Mouse (Mus musculus): ENCODE measurements at regions not wholly inside any gene's neighbourhood (a gene's known extent, or its start where the extent isn't known, plus 50 kb on each side); places are given as distances from the start of the nearest gene placed in this dataset.
"Not testable (repeated sequence)": the region's sequence is repeated elsewhere in the genome, so short reads cannot be mapped to it uniquely, and the experiment has no call there.

DNA sequence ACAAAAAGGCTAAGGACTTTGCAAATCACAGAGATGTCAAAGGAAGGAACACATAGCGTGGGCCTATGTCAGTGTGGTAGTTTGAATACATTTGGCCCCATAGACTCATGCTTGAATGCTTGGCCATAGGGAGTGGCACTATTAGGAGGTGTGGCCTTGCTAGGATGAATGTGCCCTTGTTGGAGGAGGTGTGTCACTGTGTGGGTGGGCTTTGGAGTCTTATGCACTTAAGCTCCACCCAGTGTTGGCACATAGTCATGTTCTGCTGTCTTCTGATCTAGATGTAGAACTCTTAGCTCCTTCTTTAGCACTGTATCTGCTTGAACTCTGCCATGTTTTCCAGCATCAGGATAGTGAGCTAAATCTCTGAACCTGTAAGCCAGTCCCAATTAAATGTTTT lies 162.4 kb upstream of the Rxfp2 start:
- Histone ChIP-seq H3K9me3 (replicated peaks) (no peaks in the 10 kb centered on the region), H3K27me3 (no peaks in the 10 kb centered on the region), H3K9ac (no peak overlapping the region), H3K4me3 (replicated peaks) (no peak overlapping the region), H3K36me3 (no peaks in the 10 kb centered on the region), H3K4me2 (no peak overlapping the region), H3K27ac (no peak overlapping the region), H3K4me1 (no peaks in the 10 kb centered on the region)
- no peak for ATAC-seq (replicated peaks; ENCODE audit: low FRiP score)
- WGBS = 91% methylated on average over 1 of the region's 1 CpGs

DNA sequence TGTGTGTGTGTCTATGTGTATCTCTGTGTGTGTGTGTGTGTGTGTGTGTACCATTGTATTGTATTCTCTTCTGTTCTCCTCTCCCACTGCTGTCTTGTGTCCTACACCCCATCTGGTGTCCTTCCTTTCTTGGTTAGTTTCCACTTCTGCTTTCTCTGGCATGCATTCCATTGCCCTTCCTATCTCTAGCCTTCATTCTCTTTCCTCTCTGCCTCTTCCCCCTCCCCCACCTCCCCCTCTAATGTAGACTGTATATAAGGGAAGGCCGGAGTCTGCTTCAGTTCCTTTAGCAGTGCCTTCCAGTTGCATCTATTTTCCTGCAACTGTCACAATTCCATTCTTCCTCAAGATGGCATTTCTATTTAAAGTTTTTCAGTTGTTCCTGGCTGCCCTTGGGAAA lies 161.5 kb upstream of the Rxfp2 start:
- Histone ChIP-seq H3K4me1 (peaks cover 8% of the 10 kb centered on the region), H3K36me3 (no peaks in the 10 kb centered on the region), H3K9me3 (replicated peaks) (no peaks in the 10 kb centered on the region), H3K4me3 (replicated peaks) (no peak overlapping the region), H3K27ac (no peak overlapping the region), H3K4me2 (no peak overlapping the region), H3K9ac (no peak overlapping the region), H3K27me3 (no peaks in the 10 kb centered on the region)
- ATAC-seq (replicated peaks; ENCODE audit: low FRiP score) = no peak
- WGBS = 79% methylated on average over 1 of the region's 1 CpGs

GRCm38 (mm10) chr5:149861489-149861962 lies 156.9 kb upstream of the Rxfp2 start:
- 17% methylated on average over 4 of the region's 4 CpGs for WGBS

GRCm38 (mm10) chr5:149867926-149868325 lies 150.5 kb upstream of the Rxfp2 start:
- Histone ChIP-seq H3K36me3 (no peaks in the 10 kb centered on the region), H3K4me3 (replicated peaks) (no peak overlapping the region), H3K27ac (peak overlapping the region; percentile 61), H3K9ac (no peak overlapping the region), H3K27me3 (no peaks in the 10 kb centered on the region), H3K4me2 (0 out of 2 replicates have a peak overlapping the region, but pooled peaks have one; percentile 20), H3K9me3 (replicated peaks) (no peaks in the 10 kb centered on the region), H3K4me1 (peaks cover 43% of the 10 kb centered on the region)
- peak; percentile 79 for ATAC-seq (replicated peaks; ENCODE audit: low FRiP score)
- 13% methylated on average over 7 of the region's 7 CpGs for WGBS

More at GRCm38 (mm10) chr5:149861489-149861962, 156.9 kb upstream of the Rxfp2 start:
- peak; percentile 89 for ATAC-seq (replicated peaks; ENCODE audit: low FRiP score)
- Histone ChIP-seq H3K9me3 (replicated peaks) (no peaks in the 10 kb centered on the region), H3K4me2 (peak overlapping the region; percentile 42), H3K4me3 (replicated peaks) (no peak overlapping the region), H3K4me1 (peaks cover 16% of the 10 kb centered on the region), H3K27me3 (no peaks in the 10 kb centered on the region), H3K36me3 (no peaks in the 10 kb centered on the region), H3K9ac (no peak overlapping the region), H3K27ac (0 out of 2 replicates have a peak overlapping the region, but pooled peaks have one; percentile 11)

DNA sequence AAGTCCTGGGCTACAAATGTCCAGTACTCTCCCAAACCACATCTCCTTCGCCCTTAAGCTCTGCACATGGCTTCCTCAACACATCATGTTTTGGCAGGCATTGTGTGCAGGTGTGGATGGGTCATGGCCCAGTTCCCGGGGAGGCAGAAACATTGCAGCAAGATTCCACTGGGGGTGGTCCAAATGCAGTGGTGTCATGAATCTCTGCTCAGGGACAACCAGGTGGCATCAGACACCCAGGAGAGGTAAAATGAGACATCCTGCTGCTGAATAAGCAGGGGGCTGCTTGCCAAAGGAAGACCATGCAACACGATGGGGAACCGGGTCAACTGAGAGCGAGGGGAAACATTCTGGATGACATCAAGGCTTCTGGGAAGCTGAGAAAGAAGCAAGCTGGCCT lies 149.0 kb upstream of the Rxfp2 start:
- H3K36me3 ChIP-seq = no peaks in the 10 kb centered on the region
- no peaks in the 10 kb centered on the region for H3K9me3 ChIP-seq (replicated peaks)
- H3K27ac ChIP-seq = peak overlapping the region; percentile 18; the same call in 1 of the 2 replicates
- no peak overlapping the region for H3K4me3 ChIP-seq (replicated peaks)
- H3K27me3 ChIP-seq = no peaks in the 10 kb centered on the region
- H3K4me1 ChIP-seq = peaks cover 38% of the 10 kb centered on the region
- 44% methylated on average over 5 of the region's 5 CpGs for WGBS
- no peak overlapping the region for H3K4me2 ChIP-seq
- ATAC-seq (replicated peaks; ENCODE audit: low FRiP score) = no peak
- H3K9ac ChIP-seq = no peak overlapping the region

DNA sequence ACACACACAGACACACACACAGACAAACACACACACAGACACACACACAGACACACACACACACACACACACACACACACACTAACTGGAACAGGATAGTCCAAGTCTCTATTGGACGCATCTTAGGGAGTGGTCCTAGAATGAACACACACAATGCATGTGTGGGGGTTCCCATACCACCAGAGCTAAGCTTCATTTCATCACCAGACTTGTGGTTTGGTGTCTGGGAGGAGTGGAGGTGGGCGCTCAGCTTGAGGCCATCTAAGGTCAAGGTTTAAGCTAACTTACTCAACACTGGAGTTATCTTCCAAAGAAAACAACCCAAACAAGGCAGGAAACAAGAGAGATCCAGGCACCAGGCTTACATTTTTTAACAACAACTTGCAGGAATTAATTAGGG lies 147.9 kb upstream of the Rxfp2 start:
- Histone ChIP-seq H3K4me2 (no peak overlapping the region), H3K9me3 (replicated peaks) (no peaks in the 10 kb centered on the region), H3K9ac (no peak overlapping the region), H3K27ac (no peak overlapping the region), H3K4me1 (peaks cover 38% of the 10 kb centered on the region), H3K36me3 (no peaks in the 10 kb centered on the region), H3K27me3 (no peaks in the 10 kb centered on the region), H3K4me3 (replicated peaks) (no peak overlapping the region)
- no peak for ATAC-seq (replicated peaks; ENCODE audit: low FRiP score)
- WGBS = 33% methylated on average over 2 of the region's 2 CpGs

- no peak overlapping the region for H3K4me2 ChIP-seq
- H3K9ac ChIP-seq = no peak overlapping the region
- WGBS = 6% methylated on average over 2 of the region's 2 CpGs
- no peak for ATAC-seq (replicated peaks; ENCODE audit: low FRiP score)
- H3K4me1 ChIP-seq = peaks cover 38% of the 10 kb centered on the region
- no peaks in the 10 kb centered on the region for H3K9me3 ChIP-seq (replicated peaks)
- no peak overlapping the region for H3K4me3 ChIP-seq (replicated peaks)
- H3K36me3 ChIP-seq = no peaks in the 10 kb centered on the region
- no peaks in the 10 kb centered on the region for H3K27me3 ChIP-seq
- no peak overlapping the region for H3K27ac ChIP-seq
Measured at GRCm38 (mm10) chr5:149871521-149871920, 147.0 kb upstream of the Rxfp2 start.

GRCm38 (mm10) chr5:149873482-149874002 lies 144.9 kb upstream of the Rxfp2 start:
- Histone ChIP-seq H3K4me3 (replicated peaks) (no peak overlapping the region), H3K4me2 (no peak overlapping the region), H3K27ac (no peak overlapping the region), H3K27me3 (no peaks in the 10 kb centered on the region), H3K9ac (no peak overlapping the region), H3K4me1 (peaks cover 25% of the 10 kb centered on the region), H3K9me3 (replicated peaks) (no peaks in the 10 kb centered on the region), H3K36me3 (no peaks in the 10 kb centered on the region)
- no peak for ATAC-seq (replicated peaks; ENCODE audit: low FRiP score)
- 49% methylated on average over 9 of the region's 9 CpGs for WGBS

- H3K27ac ChIP-seq = no peak overlapping the region
- H3K9ac ChIP-seq = no peak overlapping the region
- H3K9me3 ChIP-seq (replicated peaks) = no peaks in the 10 kb centered on the region
- no peak overlapping the region for H3K4me2 ChIP-seq
- H3K27me3 ChIP-seq = no peaks in the 10 kb centered on the region
- H3K4me1 ChIP-seq = peaks cover 17% of the 10 kb centered on the region
- WGBS = 87% methylated on average over 2 of the region's 2 CpGs
- H3K4me3 ChIP-seq (replicated peaks) = no peak overlapping the region
- H3K36me3 ChIP-seq = no peaks in the 10 kb centered on the region
- no peak for ATAC-seq (replicated peaks; ENCODE audit: low FRiP score)
Measured at GRCm38 (mm10) chr5:149874342-149874741, 144.1 kb upstream of the Rxfp2 start.

DNA sequence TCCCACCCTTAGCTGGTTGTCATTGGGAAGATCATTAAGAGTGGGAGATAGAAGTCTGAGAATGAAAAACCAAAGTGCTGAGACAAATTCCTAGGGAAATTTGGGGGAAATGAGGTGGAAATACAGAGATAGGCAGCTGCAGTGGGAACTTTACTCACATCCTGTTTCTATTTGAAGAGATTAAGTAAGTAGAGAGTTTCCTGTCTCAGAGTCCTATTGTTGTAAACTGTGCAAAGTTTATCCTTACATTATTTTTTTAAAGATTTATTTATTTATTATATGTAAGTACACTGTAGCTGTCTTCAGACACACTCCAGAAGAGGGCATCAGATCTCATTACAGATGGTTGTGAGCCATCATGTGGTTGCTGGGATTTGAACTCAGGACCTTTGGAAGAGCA lies 126.0 kb upstream of the Rxfp2 start:
- not testable (repeated sequence) for H3K9ac ChIP-seq; ATAC-seq (replicated peaks; ENCODE audit: low FRiP score); H3K4me1 ChIP-seq; H3K4me2 ChIP-seq; H3K36me3 ChIP-seq; H3K9me3 ChIP-seq (replicated peaks); H3K27me3 ChIP-seq; H3K4me3 ChIP-seq (replicated peaks)
- H3K27ac ChIP-seq = peak overlapping the region; percentile 28; the same call in 1 of the 2 replicates

DNA sequence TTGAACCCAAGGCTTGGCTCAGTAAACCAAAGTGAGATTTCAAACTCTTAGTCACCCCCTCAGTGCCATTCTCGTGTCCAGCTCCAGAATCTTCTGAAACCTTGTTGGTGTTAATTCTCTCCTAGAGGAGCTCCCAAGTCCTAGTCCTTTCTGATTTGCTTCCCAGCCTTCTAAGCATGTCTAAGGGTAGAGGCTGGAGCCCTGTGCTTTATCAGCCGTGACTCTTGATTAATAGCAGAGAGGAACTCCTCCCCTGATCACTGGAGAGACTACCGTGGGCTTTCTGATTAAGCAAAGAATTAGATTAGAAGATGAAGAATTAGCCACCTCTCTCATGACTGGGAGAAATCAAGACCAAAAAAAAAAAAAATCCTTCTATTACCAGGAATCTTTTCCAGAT lies 111.5 kb upstream of the Rxfp2 start:
- ATAC-seq (replicated peaks; ENCODE audit: low FRiP score) = peak; percentile 77; the same call in 1 of the 2 replicates
- 22% methylated on average over 3 of the region's 3 CpGs for WGBS

DNA sequence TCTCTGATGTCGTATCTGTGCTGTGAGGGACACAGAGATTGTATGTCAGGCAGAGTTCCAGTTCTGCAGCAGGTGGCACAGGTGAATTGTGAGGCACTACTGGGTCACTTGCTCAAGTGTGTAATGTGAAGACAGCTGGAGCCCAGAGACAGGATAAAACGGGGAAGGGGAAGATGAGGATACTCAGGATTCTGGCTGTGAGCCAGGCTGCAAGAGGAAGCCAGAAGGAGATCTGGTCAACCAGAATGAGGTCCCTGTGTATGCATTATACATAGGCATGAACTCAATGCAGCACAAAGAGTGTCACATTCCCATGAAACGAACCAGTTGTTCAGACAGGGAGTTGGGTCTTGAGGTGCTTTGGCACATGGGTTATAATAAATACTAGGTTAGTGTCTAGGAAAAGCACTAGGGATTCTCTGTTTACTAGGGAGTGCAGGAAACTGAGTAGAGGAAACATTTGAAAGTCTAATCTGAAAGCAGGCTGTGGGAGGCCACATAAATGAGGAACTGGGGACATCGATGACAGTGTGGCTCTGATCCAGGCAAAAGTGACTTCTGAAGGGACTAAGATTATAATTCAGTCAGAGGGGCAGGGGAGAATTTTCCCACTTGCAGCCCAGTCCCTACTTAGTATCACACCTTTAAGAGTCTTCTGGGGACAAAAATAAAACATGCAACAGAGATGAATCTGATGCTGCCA lies 109.9 kb upstream of the Rxfp2 start:
- H3K4me1 ChIP-seq = peaks cover 20% of the 10 kb centered on the region
- 32% methylated on average over 4 of the region's 4 CpGs for WGBS
- no peak overlapping the region for H3K9ac ChIP-seq
- H3K4me3 ChIP-seq (replicated peaks) = no peak overlapping the region
- H3K36me3 ChIP-seq = no peaks in the 10 kb centered on the region
- ATAC-seq (replicated peaks; ENCODE audit: low FRiP score) = 0 out of 2 replicates have a peak, but pooled peaks have one; percentile 1
- H3K4me2 ChIP-seq = no peak overlapping the region
- H3K9me3 ChIP-seq (replicated peaks) = no peaks in the 10 kb centered on the region
- H3K27me3 ChIP-seq = no peaks in the 10 kb centered on the region
- H3K27ac ChIP-seq = peak overlapping the region; percentile 72

More for the DNA sequence above, 111.5 kb upstream of the Rxfp2 start:
- H3K27ac ChIP-seq = no peak overlapping the region
- H3K4me2 ChIP-seq = no peak overlapping the region
- H3K9me3 ChIP-seq (replicated peaks) = no peaks in the 10 kb centered on the region
- H3K4me3 ChIP-seq (replicated peaks) = no peak overlapping the region
- H3K36me3 ChIP-seq = no peaks in the 10 kb centered on the region
- no peaks in the 10 kb centered on the region for H3K27me3 ChIP-seq
- peaks cover 20% of the 10 kb centered on the region for H3K4me1 ChIP-seq
- no peak overlapping the region for H3K9ac ChIP-seq
